Mouse (Mus musculus) cerebral cortex, adult 2 months (tissue): ENCODE data around the gene Rtf2.

Experiments
- WGBS: fragments of 180-500 bp; shearing (Covaris S2); methylation state at CpG from one replicate; pipeline ENCODE4 v1.1.7; 2018; 5-methylcytosine and 5-hydroxymethylcytosine counted together

Rtf2 gene

GRCm38 (mm10) chr2:172437371-172437952 is 2.9 kb upstream of the Rtf2 start:
- WGBS = 68% methylated on average over 16 of the region's 16 CpGs

DNA sequence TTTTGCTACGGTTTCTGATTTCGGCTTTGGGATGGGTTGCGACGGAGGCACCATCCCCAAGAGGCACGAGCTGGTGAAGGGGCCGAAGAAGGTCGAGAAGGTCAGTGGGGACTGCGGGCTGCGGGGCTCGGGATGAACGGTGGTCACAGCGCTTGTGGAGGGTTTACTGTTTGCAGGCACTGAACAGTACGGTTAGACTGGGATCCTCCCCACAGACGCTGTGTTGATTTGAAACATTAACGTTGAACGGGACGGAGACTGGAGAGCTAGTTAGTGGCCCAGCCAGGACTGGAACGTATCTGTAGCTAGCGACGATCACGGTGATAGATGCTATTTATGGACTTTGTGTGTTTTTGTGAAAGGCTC is 267 bp downstream of the Rtf2 start:
- WGBS = under 1% methylated on average over 21 of the region's 21 CpGs

DNA sequence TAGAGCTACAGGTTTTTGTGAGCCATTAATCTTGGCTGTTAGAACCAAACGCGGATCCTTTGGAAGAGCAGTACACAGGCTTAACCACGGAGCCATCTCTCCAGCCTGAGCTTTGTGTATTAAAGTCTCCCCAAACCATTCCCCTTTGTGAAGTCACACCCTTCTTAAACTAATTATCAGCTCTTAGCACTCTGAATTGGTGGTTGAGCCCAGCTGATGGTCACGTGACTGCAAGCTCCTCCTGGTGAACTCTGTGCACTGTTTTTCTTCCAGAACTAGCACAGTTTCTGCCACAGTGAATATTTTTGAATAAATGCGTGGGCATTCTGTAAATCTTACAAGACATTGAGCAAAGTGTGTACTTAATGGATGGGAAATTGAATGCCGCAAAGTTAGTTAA is 820 bp downstream of the Rtf2 start:
- 29% methylated on average over 6 of the region's 6 CpGs for WGBS

DNA sequence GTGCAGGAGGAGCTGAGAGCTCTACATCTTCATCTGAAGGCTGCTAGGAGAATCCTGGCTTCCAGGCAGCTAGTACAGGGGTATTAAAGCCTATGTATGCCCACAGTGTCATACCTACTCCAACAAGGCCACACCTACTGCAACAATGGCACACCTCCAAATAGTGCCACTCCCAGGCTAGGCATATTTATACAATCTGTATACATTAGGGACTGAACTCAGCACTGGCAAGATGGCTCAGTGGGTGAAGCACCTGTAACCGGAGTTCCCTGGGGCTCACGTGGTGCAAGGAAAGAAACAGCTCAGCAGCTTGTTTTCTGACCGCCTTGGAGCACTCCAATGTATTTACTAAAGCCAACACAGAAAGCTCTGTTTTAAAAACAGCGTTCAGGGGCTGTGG is 5.3 kb downstream of the Rtf2 start:
- 91% methylated on average over 4 of the region's 4 CpGs for WGBS

DNA sequence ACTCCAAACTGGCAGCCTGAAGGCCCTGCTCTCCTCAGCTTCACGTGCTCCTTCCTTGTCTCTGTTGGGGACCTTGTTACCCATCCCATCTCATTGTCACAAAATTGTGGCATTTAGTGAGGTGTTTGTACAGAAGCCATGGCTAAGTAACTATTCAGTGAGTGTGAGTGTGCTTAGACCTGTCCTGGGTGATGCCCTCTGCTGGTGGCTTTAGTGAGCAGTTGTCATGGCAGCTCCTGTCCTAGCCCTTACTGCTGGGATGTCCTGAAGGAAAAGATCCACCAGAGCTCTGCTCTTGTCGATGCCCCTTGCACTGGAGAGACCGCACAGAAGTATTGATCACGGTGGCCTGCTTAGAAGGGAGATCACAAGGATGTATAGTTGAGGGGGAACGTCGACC is 7.0 kb downstream of the Rtf2 start:
- 88% methylated on average over 6 of the region's 6 CpGs for WGBS

DNA sequence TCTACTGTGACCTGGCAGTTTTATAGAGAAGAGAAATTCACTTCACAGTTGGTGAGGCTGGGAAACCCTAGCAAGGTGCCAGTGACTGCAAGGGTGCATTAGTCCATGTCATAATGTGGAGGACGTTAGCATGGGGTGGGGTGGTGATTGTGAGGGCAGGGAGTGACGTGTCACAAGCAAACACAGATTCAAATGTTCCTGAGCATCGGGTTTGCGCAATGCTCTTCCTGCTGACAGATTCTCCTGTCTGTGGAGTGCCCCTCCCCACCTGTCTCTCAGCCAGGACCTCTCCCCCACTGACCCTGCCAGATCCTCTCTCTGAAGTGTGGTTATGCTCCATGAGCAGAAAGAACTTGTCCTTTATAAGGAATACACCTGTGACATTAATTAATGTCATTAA is 8.0 kb downstream of the Rtf2 start:
- 83% methylated on average over 4 of the region's 4 CpGs for WGBS

- 81% methylated on average over 6 of the region's 6 CpGs for WGBS
These were observed 10.3 kb downstream of the Rtf2 start for GRCm38 (mm10) chr2:172450640-172451039.

- WGBS = 96% methylated on average over 4 of the region's 4 CpGs
These were observed 11.7 kb downstream of the Rtf2 start for GRCm38 (mm10) chr2:172452031-172452430.

GRCm38 (mm10) chr2:172452458-172452857 is 12.1 kb downstream of the Rtf2 start:
- WGBS = 93% methylated on average over 10 of the region's 10 CpGs

- WGBS = 92% methylated on average over 11 of the region's 11 CpGs
These were observed 18.1 kb downstream of the Rtf2 start, which contains the start of gene Gcnt7 for GRCm38 (mm10) chr2:172458496-172458895. Gcnt7 (minus strand) TSS chr2:172458596.

DNA sequence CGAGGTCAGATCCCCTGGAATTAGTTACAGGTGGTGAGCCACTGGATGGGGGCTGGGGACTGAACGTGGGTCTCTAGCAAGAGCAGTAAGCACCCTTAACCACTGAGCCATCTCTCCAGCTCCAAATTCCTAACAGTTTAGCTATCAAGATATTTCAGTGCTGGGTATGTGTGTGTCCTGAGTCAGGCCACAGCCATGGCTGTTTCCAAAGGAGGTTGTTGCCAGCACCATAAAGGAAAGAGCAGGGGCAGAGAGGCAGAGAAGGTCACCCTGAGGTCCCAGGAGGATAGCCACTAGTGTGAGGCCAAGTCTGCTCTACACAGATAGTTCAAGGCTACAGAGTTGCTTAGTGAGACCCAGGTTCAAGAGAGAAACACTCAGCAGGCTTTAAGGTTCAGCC is 20.3 kb downstream of the Rtf2 start:
- 95% methylated on average over 2 of the region's 2 CpGs for WGBS

DNA sequence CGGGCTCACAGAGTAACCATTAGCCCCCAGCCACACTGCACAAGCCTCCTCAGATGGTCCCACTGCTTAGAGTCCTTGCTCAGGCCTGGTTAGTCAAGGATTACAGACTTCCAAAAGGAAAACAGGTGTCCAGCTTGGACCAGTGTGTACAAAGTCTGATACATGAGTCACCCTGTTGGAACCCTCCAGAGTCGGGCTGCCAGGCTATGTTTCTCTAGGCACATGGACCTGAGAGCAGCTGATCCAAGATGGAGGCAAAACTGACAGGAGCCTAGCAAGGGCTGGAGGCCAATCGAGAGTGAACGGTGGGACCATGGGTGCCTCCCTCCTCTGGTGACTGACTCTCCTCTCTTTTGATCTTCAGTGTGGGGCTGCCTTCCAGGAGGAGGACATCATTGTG is 22.5 kb downstream of the Rtf2 start:
- WGBS = 86% methylated on average over 4 of the region's 4 CpGs

GRCm38 (mm10) chr2:172466427-172467132 is 26.2 kb downstream of the Rtf2 start:
- 79% methylated on average over 11 of the region's 11 CpGs for WGBS

GRCm38 (mm10) chr2:172467206-172467605 is 26.9 kb downstream of the Rtf2 start:
- WGBS = 94% methylated on average over 5 of the region's 5 CpGs

DNA sequence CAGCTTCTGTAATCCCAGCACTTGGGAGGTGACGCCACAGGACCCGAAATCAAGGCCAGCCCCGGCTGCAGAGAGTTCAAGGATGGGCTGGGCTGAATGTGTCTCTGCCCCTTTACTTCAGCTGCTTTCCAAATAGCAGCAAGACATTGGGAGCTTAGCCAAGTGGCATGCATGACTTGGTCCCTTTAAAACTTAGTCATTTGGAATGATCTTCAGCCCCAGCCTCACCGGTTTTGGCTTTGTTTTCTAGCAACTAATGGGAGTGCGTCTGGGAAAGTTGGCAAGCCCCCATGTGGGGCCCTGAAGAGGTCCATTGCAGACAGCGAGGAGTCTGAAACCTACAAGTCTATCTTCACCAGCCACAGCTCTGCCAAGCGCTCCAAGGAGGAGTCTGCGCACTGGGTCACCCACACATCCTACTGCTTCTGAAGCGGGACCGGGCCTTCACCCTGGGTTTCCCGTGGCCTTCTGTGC is 28.0 kb downstream of the Rtf2 start:
- WGBS = 59% methylated on average over 11 of the region's 11 CpGs

GRCm38 (mm10) chr2:172472318-172472717 is 32.0 kb downstream of the Rtf2 start, which contains the start of gene Fam209:
Fam209 (plus strand) TSS chr2:172472520.
- WGBS = 73% methylated on average over 11 of the region's 11 CpGs

GRCm38 (mm10) chr2:172473591-172473990 is 33.2 kb downstream of the Rtf2 start:
- 30% methylated on average over 8 of the region's 8 CpGs for WGBS

- WGBS = 33% methylated on average over 6 of the region's 6 CpGs
These were observed 34.6 kb downstream of the Rtf2 start for GRCm38 (mm10) chr2:172474970-172475369.

GRCm38 (mm10) chr2:172476707-172477260 is 36.4 kb downstream of the Rtf2 start:
- 35% methylated on average over 10 of the region's 10 CpGs for WGBS

DNA sequence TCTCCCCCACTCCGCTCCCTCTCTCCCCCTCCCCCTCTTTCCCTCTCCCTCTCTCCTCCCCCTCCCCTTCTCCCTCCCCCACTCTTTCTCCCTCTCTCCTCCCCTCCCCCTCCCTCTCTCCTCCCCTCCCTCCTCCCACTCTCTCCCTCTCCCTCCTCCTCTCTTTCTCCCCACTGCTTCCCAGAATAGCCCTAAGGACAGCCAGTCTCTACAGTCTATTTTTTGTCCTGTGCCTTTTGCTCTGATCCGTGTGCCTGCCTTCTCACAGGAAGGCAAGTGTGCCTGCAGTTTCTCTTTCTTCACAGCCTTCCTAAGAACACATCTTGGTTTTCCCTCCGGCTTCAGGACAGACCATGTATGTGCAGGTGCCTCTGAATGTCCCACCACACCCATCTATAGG is 37.0 kb downstream of the Rtf2 start:
- WGBS = 26% methylated on average over 3 of the region's 3 CpGs

- 3% methylated on average over 2 of the region's 2 CpGs for WGBS
These were observed 37.5 kb downstream of the Rtf2 start for GRCm38 (mm10) chr2:172477860-172478259.

DNA sequence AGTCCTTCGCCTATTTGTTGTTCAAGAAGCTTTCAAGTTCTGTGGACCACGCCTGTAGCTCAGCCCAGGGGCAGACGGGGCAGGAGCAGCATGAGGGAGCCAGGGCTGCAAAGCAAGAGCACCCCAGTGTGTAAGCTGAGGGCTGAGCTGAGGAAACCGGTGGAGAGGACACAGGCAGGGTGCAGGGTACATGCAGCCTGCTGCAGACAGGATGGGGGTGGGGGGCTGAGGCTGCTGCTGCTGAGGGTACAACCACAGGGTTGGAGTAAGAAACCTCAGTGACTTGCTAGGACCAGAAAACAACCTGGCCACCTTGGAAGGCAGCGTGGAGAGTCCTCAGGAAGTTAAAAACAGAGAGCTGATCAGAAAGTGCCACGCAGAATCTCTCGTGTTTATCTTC is 39.9 kb downstream of the Rtf2 start:
- WGBS = 83% methylated on average over 7 of the region's 7 CpGs
